Mouse (Mus musculus) monocyte, adult 5-6 weeks (primary cell): ENCODE measurements around the gene Agap1. TPM values are rescaled to one million over a fixed set of nuclear protein-coding genes. Genes with fewer than 3 reads are reported as not detected.

Experiments
- ATAC-seq: fragments of 153-309, 156-312 bp; replicated peaks from 2 replicates; pipeline ENCODE4 v1.8.0; 2017; ENCODE audit warnings: mild to moderate bottlenecking; ENCODE audit not compliant: low TSS enrichment, insufficient number of reproducible peaks, severe bottlenecking, poor library complexity, low FRiP score
- total RNA-seq: library from RNA; stranded (forward); fragments of 200-1000, 200-491, 200-594 nt; gene quantifications from 3 replicates; pipeline ENCODE4 v1.2.3, GENCODE M21; 2017

Gene Agap1
- total RNA-seq, 1 experiment from 2014 or later, result 1.3 TPM

DNA sequence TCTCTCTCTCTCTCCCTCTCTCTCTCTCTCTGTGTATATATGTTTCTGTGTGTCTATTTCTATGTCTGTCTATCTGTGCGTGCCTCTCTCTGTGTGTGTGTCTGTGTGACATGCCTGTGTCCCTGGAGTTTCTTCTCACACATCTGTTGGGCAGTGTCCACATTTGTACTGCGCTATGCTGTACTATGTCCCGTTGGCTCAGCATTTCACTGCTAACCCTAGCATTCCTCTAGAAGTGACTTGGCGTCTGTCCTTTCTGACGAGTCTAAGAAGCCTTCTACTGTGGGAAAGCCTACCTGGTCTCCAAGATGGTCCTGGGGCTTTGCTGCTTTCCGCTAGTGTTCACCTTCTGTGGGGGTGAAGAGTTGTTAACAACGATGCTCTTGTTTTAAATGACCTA, 368.4 kb downstream of the Agap1 start:
- ATAC-seq, result no peak

DNA sequence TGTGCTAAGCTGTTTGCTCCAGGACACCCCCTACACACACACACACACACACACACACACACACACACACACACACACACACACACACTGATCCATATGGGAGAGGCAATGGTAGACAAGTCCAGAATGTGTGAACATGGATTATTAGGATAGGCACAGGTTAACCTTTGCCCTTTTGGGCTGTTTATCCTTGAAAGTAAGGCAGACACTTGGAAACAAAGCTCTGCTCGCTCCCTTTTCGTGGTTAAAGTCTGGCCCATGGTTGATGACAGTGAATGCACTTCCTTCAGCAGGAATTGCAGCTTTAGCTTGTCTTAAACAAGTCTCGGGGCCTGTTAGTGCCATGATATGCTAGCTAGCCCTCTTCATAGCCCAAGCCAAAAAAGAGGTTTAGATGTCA, 372.4 kb downstream of the Agap1 start:
- ATAC-seq, result no peak

DNA sequence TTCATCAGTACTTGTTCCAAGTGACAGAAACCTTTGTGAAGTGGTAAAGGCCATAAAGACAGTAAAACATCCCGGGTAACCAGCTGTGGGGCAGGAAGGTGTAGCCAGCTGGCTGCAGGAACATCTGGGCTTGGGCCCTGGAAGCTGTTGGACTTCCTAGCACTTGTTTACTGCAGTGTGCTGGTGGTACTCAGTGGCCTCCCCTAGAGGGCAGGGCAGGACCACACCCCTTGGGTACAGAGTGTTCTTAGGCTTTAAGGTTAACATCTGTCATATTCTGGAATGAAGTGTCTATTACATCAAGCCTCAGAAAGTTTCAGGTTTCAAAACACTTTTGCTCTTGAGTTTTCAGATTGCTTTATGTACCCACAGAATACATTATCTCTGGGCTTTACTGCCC, 376.5 kb downstream of the Agap1 start:
- no peak for ATAC-seq

DNA sequence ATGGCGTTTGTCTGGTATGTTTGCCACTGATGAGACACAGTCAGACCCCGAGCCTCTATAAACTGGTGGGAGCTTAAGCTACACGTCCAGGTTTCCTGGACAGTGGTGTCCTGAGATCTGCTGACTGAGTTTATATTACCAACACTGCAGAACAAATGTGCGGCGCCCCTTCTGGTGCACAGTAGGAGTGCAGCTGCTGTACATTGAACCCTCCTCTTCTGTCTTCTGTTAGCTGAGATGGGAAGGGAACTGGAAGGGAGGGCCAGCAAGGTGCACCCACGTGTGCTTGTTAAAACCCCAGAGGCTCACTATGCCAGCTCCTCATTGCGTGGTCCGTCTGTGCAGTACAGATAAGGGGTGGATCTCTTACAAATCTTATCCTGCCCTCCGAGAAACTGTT, 389.5 kb downstream of the Agap1 start:
- no peak for ATAC-seq

DNA sequence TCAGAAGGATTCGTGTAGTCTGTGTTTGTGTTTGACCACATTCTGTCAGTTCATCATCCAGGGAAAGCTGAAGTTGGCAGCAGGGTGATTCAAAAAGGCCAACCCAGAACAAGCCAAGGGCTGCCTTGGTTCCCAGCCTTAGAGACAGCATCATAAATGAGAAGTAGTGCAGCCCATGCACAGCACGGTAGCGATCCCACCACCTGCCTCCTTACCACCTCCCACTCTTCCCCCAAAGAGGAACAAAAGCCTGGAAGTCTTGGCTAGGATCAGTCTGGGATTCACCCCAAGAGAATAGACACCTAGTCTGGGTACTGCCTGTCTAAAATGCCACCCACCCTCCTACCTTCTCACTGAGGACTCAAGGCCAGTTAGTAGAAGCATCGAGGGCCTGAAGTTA, 390.9 kb downstream of the Agap1 start:
- ATAC-seq, result no peak

DNA sequence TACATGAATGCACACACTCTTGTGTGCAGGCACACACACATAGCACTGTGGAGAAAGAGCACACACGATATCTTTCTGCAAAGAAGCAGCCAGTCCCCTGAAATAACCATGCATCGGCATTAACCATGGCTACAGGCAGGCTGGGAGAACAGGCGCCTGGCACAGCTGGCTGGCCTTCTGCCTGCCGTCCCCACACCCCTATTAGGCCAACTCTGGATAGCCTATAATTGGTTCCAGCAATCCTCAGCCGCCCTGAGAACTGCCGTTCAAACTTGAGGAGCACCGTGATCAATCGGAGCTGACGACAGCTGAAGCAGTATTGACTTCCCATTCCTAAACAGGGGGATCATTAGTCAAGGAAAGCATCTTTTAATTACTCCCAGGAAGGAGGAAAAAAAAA, 391.5 kb downstream of the Agap1 start:
- ATAC-seq, result no peak

DNA sequence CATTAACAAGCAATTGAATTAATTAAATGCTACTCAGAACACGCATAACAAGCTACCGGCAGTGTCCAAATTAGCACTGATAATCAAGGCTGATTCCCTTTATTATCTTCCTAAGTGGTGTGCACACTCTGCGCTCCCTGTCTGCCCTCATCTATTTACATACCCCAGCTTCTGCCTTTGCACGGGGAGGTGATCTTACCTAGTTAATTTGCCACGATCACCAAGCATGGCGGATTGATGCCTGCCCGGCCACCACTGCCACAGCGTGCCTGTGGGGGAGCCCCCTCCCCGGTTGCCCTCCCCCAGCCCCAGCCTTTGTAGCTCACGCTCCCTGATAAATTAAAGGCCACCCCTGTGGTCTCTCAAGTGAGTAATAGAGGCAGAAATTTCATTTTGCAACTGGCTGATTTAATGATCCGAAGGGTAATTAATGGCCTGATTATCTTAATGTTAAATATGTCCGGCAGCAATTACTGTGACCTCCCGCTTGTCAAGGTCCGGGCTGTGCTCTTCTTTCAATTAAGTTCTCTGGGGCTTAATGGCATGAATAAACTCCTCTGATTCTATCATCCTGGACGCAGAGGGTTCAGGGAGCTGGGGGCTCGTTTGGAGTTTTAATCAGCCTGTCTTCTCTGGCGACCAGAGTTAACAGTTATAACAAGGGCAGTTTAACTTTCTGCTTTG, 393.9 kb downstream of the Agap1 start:
- no peak for ATAC-seq

DNA sequence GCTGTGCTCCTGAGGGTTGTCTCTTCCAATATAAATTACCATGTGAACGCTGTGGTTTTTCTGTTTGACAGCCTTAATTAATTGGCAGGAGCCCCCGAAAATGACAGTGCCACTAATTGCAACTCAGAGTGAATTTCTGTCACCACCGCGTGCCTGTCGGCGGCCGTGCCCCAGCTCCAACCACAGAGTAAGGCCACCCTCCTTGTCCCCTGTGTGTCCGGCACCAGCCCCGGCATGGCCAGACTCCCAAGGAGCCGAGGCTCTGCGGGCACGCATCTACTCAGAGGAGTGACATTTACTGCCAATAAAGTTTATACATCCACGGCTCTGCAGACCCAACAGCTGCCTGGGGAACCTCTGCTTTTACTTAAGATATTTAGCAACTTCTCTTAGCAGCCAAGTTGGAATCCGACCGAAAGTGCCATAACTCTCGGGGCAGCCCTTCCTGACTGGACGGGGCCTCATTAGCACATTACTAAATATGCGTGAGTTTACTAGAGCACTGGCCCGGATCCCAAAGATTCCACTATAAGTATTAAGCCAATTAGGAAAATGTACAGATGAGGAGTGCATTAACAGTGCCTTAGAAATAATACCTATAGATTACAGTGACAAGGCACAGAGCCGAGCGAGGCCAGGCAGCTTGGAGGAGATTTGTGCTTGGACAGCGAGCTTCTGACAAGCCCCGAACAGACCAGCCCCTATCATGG, 394.7 kb downstream of the Agap1 start:
- no peak for ATAC-seq

DNA sequence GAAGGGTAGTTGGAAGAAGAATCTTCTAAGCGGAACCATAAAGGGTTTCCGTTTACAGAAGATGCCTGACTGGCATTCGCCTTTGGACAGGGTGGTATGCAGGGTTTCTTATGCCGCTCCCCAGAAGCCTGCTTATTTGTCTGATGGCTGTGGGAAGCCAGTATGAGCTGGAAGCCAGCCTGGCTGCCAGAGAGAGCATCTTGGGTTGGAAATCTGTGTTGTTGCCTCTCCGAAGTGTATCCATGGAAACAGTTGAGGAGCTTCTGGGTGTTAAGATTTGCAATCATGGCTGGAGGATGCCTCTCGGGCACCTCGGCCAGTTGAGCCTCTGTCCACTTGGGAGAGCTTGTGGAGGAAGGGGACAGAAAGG, 395.2 kb downstream of the Agap1 start:
- no peak for ATAC-seq

DNA sequence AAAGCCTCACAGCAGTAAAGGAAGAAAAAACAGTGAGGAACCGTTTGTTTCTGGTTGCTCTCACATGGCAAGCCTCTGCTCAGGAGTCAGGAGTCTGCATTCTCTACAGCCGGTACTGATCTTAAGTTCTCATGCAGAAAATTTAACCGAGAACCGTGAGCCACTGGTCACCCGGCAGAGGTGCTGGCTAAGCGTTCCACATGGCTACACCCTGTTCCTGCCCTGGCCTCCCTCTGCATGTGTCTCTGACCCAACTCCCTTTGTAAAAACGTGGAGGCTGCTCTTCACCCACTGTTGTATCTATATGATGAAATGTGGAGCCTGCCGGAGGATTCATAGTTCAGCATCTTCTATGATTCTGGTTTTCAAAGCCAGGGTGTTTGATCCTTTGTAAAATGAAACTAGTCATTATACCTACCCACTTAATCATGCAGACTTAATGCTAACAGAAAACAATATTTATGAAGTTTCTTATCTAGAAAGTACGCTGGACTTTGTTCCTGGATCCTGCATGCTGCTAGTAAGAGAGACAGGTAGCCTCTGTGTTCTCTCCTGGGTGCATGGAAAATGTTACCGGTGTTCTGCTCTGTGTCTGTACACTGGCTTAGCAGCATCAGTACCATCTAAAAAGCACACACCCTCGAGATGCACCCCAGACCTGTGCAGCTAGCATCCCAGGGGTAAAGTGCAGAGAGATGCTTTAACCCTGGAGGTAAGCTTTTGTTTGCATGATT, 396.2 kb downstream of the Agap1 start:
- ATAC-seq, result no peak

DNA sequence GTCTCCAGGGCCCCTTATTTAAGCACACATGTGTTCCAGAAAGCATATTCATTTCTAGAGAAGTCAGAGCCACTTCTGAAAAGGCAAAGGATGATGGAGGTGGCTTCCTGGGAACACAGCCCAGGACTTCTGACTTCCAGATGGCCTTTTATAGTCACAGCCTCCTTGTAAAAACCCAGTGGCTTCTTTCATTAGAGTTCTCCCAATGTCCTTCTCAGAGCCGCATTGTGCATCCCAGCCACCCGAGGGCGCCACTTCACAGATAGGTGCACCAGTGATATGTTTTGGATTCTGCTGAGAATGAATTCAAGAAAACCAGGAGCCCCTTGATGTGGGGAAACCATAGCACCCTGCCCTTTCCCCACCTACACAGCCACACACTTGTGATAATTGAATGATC, 404.6 kb downstream of the Agap1 start:
- no peak for ATAC-seq

DNA sequence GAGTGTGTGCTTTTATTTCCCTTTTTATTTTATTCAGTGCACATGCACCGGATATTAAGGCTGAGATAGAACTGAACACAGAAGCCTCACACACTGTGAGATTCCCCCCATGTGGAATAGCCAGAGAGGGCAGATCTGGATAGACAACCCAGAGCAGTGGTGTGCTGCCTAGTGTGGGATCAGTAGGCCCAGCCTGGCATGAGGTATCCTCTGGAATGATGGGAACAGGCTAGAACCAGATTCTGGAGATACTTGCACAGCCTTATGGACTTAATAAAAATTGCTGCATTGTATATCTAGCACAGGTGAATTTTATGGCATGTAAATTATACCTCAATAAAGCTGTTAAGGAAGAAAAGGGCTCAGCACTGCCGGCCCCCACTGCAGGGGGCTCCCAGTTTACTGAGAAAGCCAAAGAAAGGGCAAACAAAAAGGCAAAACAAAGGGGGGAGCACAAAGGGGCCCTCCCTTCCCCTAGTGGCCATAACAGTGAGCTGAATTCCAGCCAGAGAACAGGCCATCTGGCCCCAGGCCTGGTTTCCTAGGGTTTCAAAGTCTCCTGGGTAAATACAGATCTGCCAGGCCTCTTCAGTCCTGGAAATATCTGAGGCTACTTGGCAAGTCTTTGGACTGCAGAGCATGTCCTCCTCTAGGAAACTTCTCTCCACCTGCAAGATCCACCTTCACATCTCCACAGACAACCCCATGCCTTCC, 405.6 kb downstream of the Agap1 start:
- ATAC-seq, result no peak

DNA sequence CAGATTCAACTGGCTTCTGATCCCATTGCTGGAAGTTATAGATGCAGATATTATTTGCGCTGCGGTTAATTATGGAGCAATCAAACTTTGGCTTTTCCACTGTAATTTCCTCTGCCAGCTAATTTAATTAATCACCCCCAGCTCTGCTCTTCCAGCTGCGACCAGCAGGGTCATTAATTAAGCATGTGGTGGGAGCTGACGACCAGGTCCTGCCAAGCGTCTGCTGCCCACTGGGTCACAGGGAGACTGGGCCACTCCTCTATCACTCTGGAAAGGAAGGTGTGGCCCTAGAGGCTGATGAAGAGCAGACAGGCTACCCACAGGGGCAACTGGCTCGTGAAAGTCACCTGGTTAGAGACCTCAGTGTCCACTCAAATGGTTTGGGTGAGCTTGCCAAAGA, 411.2 kb downstream of the Agap1 start:
- no peak for ATAC-seq

DNA sequence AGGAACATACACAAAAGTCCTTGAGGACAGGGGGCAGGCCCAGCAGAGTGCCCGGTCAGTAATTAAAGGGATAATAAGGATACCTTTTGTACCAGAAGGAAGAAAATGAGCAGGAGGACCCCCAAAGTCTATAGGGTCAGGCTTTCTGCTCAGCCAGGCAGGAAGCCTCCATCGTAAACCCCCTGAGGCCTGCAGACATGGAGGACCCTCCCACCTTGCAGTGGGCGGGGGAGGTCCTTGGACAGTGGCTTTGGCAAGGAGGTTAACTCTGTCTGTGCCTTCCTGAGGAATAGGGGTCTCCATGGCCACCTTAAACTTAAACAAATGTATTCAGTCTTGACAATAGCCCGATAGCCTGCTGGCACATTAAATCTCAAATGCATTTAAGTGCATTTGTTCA, 413.2 kb downstream of the Agap1 start:
- ATAC-seq, result no peak

DNA sequence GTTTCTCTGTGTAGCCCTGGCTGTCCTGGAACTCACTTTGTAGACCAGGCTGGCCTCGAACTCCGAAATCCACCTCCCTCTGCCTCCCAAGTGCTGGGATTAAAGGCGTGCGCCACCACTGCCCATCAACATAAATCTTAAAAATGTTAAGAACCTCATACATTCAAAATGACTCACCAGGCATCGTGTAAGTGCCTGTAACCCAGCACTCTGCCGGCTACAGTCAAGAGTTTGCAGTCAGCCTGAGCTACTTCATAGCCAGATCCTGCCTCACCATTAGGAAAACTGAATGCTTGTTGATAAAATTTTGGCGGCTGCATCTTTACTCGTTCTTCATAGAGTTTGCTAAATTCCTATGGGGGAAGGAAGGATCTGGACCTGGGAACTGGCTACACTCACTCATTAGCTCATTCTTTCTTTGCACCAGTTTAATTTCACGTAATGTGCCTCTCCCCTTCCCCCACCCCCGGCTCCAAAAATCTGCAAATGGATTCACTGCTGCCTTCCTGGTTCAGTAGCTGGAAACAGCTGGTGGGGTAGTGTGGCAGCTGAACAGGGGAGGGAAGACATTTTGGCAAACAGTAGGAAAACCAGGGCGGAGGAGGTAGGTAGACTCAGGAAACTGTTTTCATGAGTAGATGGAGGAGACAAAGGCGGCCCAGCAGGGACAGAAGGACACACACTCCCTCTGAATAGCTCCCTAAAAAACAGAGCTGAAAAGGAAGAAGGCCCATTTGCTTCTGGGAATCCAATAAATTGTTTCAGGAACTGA, 415.7 kb downstream of the Agap1 start:
- ATAC-seq, result no peak

DNA sequence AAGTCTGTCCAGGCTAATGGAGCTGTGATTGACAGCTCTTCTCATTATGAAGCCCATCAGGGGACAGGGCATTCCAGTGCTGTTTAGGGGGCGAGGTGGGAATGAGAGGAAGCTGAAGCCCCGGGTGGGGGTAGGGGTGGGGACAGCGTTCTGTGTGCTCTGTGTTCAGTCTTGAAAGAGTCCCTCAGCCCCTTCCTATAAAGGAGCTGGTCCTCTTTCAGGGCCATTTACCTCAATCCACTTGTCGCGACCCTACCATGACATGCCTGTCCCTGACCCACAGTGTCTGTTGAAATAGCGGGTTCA, 416.3 kb downstream of the Agap1 start:
- ATAC-seq, result no peak

DNA sequence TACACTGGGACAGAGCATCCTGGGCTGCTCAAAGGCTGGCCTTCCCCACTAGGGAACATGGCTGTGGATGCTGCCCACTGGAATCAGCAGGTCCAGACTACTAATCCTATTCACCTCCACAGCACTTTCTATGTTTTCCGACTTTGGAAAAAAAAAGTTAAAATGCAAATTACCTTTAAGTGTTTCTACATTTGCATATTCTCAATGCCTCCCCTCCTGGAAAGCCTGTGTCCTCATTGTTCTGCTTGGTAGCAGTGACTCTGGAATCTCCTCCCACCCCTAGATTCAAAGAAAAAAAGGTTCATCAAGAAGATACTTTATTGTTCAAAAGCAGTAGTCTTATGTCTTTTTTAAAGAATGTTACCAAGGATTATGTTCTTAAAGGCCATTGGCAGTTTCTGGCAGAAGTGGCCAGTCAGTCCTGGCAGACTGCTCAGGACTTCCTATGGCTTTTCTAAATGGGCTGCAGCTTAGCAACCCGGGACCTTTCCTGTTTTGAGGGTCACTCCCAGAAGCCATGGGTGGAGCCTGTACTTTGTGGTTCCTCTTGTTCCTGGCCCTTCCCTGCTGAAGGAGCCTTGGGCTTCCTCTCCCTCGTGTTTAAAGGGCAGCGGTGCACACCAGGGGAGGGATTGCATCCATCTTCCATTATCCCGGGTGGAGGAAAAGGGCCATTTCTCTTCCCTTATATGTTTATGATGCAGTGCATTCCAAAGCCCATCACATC, 421.9 kb downstream of the Agap1 start:
- no peak for ATAC-seq

DNA sequence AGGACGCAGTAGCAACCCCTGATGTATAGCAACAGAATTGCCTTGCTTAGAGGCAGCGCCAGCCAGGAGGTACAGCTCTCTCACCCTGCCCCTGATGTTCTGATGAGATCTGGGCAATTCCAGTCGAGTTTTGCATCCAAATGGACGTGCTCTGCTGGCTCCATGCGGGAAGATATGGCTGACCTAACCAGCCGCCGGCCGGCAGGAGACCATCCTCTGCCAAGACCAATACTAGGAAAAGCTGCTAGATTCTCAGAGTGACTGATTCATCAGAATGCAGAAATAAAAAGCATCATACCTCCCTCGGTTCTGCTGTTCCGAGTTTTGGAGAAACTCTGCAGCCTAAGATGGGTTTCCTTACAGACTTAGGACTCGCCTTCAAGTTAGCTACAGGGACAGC, 423.9 kb downstream of the Agap1 start:
- ATAC-seq, result no peak
